Mouse (Mus musculus): ENCODE measurements around the gene Lysmd4.
"Not testable (repeated sequence)": the region's sequence is repeated elsewhere in the genome, so short reads cannot be mapped to it uniquely, and the experiment has no call there.

Gene Lysmd4

DNA sequence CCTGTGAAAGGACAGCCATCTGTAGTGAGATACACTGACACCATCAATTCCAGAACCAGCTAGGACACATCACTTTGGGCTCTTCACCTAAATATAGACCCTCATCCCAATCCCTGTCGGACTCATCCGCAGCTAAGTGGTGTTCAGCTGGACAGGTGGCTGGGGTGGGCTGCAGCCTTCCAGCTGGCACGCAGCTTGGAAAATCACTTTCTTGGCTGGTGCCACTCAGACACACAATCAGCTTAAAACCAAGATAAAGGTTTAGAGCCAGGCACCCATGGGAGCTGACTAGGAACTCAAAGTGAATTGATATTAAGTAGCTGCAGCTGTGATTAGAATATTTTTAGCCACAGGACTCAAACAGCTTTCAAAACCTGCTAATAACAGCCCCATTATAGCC lies 7.9 kb downstream of the Lysmd4 start:
- no peak for DNase-seq (ENCODE audit: low read depth in 2 of 2, low spot score in 2 of 2)

DNA sequence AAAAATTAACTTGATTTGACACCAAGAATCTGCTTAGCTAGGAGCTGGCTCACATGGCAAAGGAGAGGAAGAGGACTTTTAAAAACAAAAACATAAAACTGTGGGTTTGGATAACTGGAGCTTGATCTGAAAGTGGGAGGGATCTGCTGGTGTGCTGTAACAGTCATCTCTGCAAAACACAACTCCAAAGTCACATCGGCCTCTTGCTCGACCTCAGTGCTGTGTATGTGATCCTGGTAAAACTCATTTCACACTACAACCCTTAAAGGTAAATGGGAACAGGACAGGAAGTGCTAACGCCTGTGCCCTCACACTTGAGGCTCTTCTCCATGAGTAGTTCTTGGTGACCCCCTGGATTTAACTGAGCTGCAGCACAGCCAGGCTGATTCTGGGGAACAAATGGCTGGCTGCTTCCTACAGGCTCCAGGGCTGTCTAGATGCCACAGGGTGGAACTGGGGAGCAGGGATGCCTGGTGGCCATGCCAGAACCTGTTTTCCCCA lies 8.3 kb downstream of the Lysmd4 start:
- no peak for DNase-seq (ENCODE audit: low read depth in 2 of 2, low spot score in 2 of 2)

DNA sequence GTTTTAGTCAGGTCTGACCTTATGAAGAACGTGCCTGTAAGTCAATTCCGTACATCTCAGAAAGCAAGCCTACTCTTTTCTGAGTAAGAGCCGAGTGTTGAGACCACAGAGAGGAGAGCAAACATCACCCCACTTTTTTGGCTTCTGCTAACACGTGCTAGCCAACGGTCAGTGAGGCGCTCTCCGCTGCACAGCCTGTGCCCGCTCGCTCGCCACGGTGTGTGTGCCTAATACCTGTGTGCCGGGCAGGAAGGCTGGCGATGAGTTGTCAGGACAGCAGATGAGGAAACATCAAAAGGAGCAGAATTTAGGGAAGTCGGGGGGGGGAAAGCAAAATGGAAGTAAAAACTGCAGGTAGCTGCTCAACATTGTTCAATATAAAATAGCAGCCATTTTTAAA lies 10.2 kb downstream of the Lysmd4 start:
- DNase-seq (ENCODE audit: low read depth in 2 of 2, low spot score in 2 of 2) = no peak

DNA sequence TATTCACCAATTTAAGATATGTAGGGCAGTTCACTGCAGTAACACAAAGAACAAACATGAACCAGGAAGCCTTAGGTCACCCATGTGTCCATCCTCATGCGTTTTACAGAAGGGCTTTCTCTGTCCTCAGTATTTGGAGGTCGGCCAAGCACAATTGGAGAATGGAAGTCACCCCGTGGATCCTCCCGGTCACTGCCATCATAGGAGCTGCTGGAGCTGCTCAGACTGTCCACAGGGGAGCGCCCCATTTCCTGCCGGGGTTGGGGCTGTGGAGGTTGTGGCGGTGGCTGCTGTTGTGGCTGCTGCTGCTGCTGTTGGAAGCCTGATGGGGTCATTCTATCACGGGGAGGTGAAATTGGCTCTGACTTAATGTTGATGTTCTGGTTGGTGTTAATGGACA lies 12.5 kb downstream of the Lysmd4 start:
- no peak for DNase-seq (ENCODE audit: low read depth in 2 of 2, low spot score in 2 of 2)

DNA sequence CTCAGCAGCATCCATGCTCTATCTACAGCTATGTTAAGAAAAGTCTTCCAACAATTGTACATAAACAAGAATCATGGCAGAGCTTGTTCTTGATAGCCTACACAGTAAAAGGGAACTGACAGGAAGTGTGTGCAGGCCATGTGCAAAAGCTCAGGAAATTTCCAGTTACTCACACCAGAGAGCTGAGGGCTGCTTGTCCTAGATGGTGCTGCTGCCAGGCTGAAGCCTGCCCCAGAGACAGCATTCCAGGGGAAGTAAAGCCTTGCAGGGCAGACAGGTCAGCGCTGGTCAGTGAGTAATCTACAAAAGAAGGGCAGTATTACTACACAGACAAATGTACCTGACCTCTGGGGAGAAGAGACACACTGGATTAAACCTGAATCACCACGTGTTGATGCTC lies 14.0 kb downstream of the Lysmd4 start:
- no peak for DNase-seq (ENCODE audit: low read depth in 2 of 2, low spot score in 2 of 2)

DNA sequence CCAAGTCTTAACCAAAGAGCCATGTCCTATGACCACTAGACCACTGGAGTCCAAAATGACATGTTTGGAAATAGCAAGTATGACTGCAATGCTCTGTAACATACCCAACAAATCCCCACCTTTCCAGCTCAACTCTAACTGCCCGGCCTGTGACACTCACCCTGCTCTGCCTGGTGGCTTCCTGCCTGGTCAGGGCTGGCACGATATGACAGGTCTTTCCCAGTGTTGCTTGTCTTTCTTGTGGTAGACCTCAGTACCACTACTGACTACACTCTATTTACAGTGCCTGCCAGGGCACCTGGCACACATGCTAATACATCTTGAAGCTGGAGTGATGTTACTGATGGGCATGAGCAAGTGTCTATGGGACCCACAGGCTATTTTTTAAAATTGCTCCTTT lies 15.4 kb downstream of the Lysmd4 start:
- no peak for DNase-seq (ENCODE audit: low read depth in 2 of 2, low spot score in 2 of 2)

DNA sequence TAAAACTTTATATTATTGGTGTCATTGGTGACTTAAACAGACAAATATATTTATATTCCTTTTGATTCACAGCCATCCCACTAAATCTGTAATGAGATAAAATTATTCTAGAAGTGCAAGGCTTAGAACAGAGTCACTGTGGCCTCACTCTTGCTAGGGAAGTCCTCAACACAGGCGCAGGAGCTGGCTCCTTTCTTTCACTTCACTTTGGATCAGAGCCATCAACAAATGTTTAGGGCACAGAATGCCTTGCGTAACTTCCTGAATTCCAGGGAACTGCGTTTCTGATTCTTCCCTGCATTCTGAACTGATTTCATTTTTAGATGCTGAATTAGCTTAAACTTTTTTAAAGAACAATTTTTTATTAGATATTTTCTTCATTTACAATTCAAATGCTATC lies 19.6 kb downstream of the Lysmd4 start:
- no peak for DNase-seq (ENCODE audit: low read depth in 2 of 2, low spot score in 2 of 2)

DNA sequence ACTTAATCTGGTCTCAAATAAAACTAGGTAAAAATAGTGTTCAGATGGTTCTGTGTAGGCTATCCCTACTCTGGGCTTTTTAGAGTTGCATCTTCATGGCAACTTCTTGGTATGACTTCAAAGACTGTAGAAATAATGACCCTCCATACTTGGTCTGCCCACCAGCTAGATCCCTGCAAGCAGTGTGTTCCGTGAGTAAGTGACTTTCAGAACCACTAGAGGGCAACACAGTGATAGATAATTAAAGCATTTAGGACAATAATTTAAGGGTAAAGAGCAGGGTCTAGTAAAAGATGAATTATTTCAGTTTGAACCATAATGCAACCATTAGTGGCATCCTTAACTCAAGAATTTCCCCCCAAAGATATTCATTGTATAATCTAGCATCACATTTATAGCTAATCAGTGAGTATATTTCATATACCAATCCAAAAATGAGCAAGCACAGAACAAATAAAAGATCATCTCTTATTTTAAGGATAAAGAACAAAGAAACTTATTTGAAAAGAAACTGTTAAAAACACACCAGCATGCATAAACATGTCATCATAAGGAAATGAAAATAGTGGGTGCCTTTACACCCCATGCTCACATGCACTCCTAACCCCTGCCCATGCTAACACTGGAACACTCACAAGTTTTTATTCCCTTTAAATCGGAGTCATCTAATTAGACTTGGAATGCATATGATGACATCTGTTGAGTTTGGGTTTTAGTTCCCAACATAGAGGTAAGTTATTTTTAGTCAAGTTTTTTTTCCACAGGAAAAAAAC lies 21.0 kb downstream of the Lysmd4 start:
- DNase-seq (ENCODE audit: low read depth in 2 of 2, low spot score in 2 of 2) = peak in 1 of 2 experiments; percentile 26

DNA sequence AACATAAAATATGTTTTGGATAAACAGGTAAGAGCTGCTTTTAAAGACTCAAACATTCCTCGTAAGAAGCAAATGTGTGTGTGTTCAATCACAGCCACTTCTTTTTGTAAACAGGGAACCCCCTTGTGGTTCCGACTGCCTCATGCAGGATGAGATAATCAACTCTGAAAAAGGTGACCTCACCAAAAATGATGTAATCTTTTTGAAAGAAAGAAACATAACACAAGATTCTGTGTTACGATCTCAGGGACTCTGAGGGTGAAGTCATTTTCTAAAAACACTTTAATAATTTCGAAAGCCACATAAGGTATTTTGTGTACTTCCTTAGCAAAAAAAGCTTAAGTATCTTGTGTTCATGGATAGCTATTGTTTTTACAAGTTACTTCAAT lies 21.5 kb downstream of the Lysmd4 start:
- DNase-seq (ENCODE audit: low read depth in 2 of 2, low spot score in 2 of 2) = no peak

DNA sequence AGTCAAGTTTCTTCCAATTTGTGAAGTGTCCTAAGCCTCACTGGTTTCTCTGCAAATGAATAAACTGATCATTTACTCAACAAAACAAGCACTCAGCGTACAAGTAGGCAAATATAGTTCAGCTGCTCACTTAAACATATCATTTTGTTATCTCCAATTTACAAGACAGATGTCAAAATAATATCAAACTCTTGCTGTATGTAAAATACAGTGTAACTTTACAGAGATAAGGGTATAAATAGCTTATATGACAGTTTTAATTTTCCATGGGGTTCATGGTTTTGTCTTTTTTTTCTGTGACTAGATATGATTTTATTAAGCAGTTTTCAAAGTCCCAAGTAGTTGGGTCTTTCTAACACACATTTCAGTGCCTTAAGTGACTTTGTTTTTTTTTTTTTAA lies 22.9 kb downstream of the Lysmd4 start:
- DNase-seq (ENCODE audit: low read depth in 2 of 2, low spot score in 2 of 2) = no peak

DNA sequence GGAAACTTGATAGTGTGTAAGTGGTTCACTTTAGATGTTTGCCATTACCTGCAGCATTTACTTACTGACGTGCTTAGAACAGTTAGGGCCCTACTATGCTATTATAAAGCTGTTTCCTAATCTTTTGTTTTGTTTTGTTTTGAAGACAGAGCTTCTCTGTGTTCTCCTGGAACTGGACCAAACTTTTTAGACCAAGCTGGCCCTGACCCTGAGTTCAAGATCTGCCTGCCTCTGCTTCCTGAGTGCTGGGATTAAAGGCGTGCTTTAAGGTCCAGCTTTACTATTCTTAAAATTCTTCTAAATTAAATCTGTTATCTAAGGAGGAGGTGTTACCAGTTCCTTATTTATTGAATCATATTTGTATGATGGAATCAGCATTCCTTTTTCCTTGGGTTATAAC lies 23.7 kb downstream of the Lysmd4 start:
- no peak for DNase-seq (ENCODE audit: low read depth in 2 of 2, low spot score in 2 of 2)

DNA sequence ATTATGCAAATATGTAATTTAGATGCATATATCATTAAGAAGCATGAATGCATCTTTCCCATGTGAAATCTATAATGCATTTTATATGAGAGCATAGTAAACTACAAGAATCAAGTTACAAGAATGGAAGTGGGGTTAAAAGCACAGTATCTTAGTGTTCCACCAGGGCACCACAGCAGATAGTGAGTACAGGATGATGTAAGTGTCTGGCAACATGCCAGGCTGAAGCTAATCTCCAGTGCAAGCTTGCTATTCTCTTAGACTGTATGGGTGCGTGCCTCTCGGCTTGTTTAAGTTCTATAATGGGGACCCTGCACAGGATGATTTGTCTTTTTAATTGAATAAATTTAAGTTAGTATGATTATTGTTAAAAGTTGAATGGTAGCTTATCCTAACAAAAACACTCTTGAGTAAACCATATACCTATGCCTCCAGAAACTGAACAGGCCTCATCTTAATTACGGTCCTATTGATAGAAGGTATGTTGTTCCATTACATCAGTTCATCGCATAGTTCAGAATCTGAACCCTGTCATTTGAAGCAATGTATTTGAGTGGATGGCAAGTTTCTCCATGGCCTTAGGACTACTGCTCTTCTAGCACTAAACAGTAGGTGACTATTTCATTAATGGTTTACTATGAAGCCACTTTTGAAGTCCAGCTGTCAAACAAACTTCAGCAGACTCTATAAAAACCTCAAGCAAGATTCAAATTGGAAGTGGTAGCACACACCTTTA lies 37.7 kb downstream of the Lysmd4 start:
- no peak for DNase-seq (ENCODE audit: low read depth in 2 of 2, low spot score in 2 of 2)

DNA sequence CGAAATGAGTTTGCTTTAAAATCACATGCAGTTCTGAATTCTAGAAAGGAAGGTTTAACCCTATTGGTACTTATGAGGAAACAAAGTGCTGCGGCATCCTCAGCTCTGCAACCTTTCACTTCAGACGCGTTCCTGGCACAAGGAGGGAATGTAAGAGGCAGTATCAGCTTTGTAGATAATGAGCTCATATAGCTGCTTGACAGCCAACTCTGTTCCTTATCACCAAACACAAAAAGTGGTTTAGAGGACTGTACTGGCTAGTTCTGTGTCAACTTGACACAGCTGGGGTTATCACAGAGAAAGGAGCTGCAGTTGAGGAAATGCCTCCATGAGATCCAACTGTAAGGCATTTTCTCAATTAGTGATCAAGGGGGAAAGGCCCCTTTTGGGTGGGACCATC lies 48.1 kb downstream of the Lysmd4 start:
- not testable (repeated sequence) for DNase-seq (ENCODE audit: low read depth in 2 of 2, low spot score in 2 of 2)

DNA sequence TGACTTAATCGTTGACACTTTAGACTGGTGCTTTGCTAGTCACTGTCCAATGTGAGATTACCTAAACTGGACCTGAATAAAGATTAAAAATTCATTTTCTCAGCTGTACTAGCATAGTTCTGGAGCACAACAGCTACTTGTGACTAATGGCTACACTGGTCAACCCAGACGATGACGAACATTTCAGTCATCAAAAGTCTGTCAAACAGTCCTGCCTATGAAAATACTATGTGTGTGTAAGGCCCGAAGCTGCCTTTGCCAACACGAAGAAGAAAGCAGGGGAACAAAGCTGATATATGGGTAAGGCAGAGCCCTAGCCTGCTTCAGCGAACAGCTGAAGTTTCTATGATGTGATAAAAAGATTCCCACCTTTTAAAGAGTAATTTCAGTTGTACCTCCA lies 61.2 kb downstream of the Lysmd4 start:
- no peak for DNase-seq (ENCODE audit: low read depth in 2 of 2, low spot score in 2 of 2)

DNA sequence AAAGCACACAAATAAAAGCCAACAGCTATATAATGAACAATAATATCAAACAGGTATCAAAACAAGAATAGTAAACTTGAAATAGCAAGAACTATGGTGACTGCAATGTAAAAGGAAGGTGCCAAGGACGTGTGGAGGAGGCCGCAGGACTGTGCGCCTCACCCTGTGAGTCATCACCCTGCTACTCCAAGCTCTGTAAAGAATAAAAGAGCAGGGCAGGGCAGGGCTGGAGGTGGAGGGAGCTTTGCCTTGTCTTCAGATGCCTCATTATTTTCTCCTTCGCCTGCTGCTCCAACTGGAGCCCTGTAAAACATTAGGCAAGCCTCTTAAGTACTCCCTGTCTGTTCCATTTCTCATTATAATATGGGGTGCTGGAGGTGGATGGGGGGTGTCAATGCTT lies 65.1 kb downstream of the Lysmd4 start:
- DNase-seq (ENCODE audit: low read depth in 2 of 2, low spot score in 2 of 2) = no peak

DNA sequence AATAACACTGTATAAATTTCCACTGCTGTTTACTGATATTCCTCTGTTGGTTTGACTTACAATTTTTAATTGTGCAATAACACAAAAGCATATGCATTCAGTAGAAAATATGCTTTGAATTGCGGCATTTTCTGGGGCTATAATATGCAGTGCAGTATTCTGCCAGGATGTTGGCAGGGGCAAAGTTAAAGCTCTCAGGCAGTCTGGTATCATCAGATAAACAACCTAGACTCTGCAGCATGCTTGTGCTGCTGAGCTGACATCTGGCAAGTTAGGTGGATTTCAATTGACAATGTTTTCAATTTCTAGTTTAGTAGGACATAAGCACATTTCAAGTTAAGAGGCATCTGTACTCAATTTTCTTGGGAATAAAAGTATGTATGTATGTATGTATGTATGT lies 69.0 kb downstream of the Lysmd4 start:
- no peak for DNase-seq (ENCODE audit: low read depth in 2 of 2, low spot score in 2 of 2)

DNA sequence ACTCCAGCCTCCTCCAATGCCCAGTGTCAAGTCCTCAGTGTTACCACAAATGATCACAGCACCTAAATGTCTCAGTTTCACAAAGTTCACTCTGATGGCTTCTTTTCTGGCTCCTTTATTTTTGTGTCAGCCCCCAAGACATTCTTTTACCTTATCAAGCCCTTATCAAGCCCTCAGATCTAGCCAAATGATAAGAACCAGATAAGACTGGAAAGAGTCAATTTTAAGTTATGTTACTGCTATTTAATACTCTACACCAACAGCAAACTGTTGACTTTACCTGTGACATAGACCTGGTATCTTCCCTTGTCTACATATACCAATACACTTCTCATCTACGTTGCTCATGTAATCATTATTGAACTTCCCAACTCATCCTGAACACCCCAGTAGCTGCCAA lies 74.1 kb downstream of the Lysmd4 start:
- DNase-seq (ENCODE audit: low read depth in 2 of 2, low spot score in 2 of 2) = no peak

DNA sequence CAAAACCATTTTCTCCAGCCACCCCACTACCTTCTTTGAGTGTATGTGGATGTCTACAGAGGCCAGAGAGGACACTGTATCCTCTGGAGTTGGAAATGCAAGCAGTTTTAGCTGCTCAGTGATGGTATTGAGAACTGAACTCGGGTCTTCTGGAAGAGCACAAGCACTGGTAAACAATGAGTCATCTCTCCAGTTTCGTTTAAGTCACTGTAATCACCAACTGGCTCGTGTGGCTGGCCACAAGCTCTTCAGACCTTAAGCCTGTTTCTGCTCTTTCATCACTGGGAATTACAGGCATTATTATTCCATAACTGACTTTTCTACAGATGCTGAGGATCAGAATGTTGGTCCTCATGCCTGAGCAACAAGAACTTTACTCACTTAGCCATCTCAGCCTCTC lies 82.6 kb downstream of the Lysmd4 start:
- no peak for DNase-seq (ENCODE audit: low read depth in 2 of 2, low spot score in 2 of 2)

DNA sequence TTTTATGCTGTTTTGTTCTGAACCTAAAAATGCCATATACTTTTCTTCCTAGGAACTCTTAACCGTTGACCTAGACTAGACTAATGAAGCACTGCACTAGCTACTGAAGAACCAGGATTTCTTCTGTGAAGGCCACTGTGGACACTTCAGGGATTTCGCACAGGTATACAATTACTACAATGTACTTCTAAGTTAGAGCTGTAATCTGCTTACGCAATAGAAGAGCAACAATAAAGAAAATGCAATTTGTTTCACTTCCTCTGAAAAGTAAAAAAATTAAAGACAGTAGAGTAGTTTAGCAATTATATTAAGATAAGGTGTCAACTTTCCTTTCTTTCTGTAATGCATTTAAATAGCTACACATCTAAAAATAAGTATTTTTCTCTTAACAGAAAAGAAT lies 84.7 kb downstream of the Lysmd4 start:
- DNase-seq (ENCODE audit: low read depth in 2 of 2, low spot score in 2 of 2) = no peak

DNA sequence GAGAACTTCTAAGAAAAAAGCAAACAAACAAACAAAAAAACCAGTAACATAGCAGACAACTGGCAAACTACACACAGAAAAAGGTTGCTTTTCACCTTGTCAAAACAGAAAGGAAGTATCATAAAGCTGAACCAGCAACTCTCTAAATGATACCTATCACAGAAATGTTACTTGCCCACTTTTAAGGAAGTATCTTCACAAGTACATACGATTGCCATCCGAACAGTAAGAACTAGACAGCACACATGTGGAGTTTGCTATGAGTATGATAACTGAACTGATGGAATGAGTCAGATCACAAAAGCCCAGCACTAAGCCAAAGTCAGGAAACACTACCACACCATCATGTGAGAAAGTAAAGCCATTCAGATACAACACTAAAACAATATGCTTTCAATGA lies 85.8 kb downstream of the Lysmd4 start:
- DNase-seq (ENCODE audit: low read depth in 2 of 2, low spot score in 2 of 2) = no peak

DNA sequence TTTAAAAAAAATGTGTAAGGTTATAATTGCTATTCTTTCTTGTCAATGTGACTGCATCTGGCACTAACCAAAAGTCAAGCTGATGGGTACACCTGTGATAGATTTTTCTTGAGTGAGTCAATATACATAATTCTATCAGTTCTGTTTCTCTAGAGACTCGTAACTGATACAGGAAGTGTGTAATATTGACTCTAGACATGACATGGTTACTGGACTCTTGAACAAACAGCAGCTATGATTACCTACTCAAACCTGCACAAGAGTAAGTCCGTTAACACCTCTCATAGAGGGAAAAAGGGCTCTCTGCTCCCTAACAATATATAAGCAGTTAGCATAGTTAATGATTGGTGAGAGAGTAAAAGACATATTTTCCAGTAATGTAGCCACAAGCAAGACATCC lies 87.8 kb downstream of the Lysmd4 start:
- DNase-seq (ENCODE audit: low read depth in 2 of 2, low spot score in 2 of 2) = no peak

DNA sequence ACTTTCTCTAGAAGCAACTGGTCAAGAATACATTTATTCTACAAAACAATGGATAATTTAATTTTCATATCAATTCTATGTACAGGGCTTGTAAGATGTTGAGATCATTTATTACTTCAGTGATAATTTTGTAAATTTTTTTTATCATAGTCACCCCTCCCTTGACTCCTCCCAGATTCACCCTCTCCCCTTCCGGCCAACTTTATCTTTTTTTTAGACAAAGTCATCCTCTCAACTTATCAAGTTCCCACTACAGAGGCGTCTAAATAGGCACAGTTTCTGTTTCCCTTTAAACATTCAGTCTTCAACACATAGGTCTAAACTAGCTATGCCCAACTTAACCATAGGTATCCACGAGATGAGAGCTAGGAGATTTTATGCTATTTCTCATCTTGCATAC lies 90.9 kb downstream of the Lysmd4 start:
- DNase-seq (ENCODE audit: low read depth in 2 of 2, low spot score in 2 of 2) = no peak

DNA sequence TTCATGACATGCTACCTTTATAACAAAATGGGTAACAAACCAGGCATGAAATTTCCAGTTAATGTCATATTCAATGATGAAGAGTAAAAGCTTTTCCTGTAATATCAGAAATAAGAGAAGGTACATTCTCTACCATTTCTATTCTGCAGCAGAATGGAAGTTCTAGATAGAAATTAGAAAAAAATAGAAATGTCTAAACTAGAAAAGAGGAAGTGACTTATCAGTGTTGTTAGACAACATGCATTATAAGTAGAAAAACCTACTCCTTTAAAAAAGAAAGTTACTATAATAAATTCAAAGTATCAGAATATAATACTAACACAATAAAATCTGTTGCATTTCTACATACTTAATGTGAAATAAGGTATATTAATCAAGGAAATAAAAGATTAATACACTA lies 96.4 kb downstream of the Lysmd4 start:
- no peak for DNase-seq (ENCODE audit: low read depth in 2 of 2, low spot score in 2 of 2)

Measured in CD8-positive naive resting alpha-beta T cell, adult 2 months (primary cell).